Mouse (Mus musculus): Measurements from ENCODE around the gene Ift43. TPM values are rescaled to one million over a fixed set of nuclear protein-coding genes. Genes with fewer than 3 reads are reported as not detected.

Gene Ift43
- polyA plus RNA-seq, 1 experiment from 2014 or later, result 36.4 TPM

DNA sequence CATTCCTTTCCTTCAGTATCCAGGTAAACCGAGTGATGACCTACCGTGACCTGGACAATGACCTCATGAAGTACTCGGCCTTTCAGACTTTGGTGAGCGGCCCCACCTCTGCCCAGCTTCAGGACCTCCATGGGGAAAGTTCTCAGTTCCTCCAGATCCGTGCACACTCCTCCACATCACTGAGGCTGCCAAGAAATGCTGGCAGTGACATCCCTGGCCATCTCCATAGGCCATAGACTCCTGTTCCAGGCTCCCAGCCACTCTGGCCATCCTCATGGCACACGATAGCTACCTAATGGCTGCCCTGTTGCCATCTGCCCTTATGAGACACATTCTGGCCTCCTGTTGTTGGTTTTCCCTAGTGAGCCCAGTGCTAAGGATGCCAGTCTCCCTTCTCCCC is 79.1 kb downstream of the Ift43 start:
- no peak overlapping the region for H3K4me3 ChIP-seq (ENCODE audit: low read depth, low read length)
- no peak overlapping the region for H3K9ac ChIP-seq (ENCODE audit: low read depth, low read length)
- ATAC-seq, result no peak
- H3K4me1 ChIP-seq (ENCODE audit: control insufficient read depth, insufficient read depth, low read length), result peaks cover 8% of the 10 kb centered on the region; the same call in 1 of the 2 replicates
- no peaks in the 10 kb centered on the region for H3K36me3 ChIP-seq (ENCODE audit: control insufficient read depth, insufficient read depth, low read length)
- no peaks in the 10 kb centered on the region for H3K27me3 ChIP-seq (ENCODE audit: control insufficient read depth, insufficient read depth, low read depth, low read length)
- H3K27ac ChIP-seq (ENCODE audit: low read length), result no peak overlapping the region
- WGBS, result 95% methylated on average over 6 of the region's 6 CpGs
- H3K9me3 ChIP-seq (replicated peaks; ENCODE audit: control insufficient read depth, low read length, poor library complexity, severe bottlenecking), result no peaks in the 10 kb centered on the region
- no peak overlapping the region for H3K4me2 ChIP-seq (ENCODE audit: low read length)

- no peak overlapping the region for H3K4me2 ChIP-seq (ENCODE audit: low read length)
- 93% methylated on average over 5 of the region's 5 CpGs for WGBS
- ATAC-seq, result no peak
- H3K27me3 ChIP-seq (ENCODE audit: control insufficient read depth, insufficient read depth, low read depth, low read length), result no peaks in the 10 kb centered on the region
- H3K4me1 ChIP-seq (ENCODE audit: control insufficient read depth, insufficient read depth, low read length), result peaks cover 8% of the 10 kb centered on the region; the same call in 1 of the 2 replicates
- no peak overlapping the region for H3K4me3 ChIP-seq (ENCODE audit: low read depth, low read length)
- no peaks in the 10 kb centered on the region for H3K9me3 ChIP-seq (replicated peaks; ENCODE audit: control insufficient read depth, low read length, poor library complexity, severe bottlenecking)
- no peak overlapping the region for H3K9ac ChIP-seq (ENCODE audit: low read depth, low read length)
- no peak overlapping the region for H3K27ac ChIP-seq (ENCODE audit: low read length)
- H3K36me3 ChIP-seq (ENCODE audit: control insufficient read depth, insufficient read depth, low read length), result no peaks in the 10 kb centered on the region
Measured at GRCm38 (mm10) chr12:86161942-86162341, 79.6 kb downstream of the Ift43 start.

GRCm38 (mm10) chr12:86162890-86163816 is 80.8 kb downstream of the Ift43 start:
- Histone ChIP-seq H3K4me2 (ENCODE audit: low read length) (no peak overlapping the region), H3K36me3 (ENCODE audit: control insufficient read depth, insufficient read depth, low read length) (no peaks in the 10 kb centered on the region), H3K9ac (ENCODE audit: low read depth, low read length) (no peak overlapping the region), H3K27ac (ENCODE audit: low read length) (peak overlapping the region; percentile 9; the same call in 1 of the 2 replicates), H3K9me3 (replicated peaks; ENCODE audit: control insufficient read depth, low read length, poor library complexity, severe bottlenecking) (no peaks in the 10 kb centered on the region), H3K4me3 (ENCODE audit: low read depth, low read length) (no peak overlapping the region), H3K4me1 (ENCODE audit: control insufficient read depth, insufficient read depth, low read length) (peaks cover 8% of the 10 kb centered on the region; the same call in 1 of the 2 replicates), H3K27me3 (ENCODE audit: control insufficient read depth, insufficient read depth, low read depth, low read length) (no peaks in the 10 kb centered on the region)
- ATAC-seq, result peak; percentile 30; the same call in 1 of the 2 replicates
- 8% methylated on average over 12 of the region's 12 CpGs for WGBS

DNA sequence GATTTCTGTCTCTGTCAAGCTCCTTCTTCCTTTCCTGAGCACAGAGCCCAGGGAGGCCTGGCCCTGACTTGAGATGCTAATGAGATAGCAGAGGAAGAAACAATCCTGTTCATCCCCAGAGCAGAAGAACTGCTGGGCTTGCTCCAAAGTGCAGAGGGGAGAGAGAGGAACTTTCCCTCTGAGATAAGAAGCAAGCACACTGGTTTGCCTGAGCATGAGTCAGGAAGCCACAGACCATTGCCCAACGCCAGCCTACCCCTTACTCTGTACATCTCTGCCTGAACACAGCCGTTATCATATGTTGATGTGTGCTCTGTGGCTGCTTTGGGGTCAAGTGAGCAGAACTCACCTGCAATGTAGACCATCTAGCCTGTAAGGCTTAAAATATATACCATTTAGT is 83.9 kb downstream of the Ift43 start:
- no peaks in the 10 kb centered on the region for H3K36me3 ChIP-seq (ENCODE audit: control insufficient read depth, insufficient read depth, low read length)
- ATAC-seq, result no peak
- no peaks in the 10 kb centered on the region for H3K9me3 ChIP-seq (replicated peaks; ENCODE audit: control insufficient read depth, low read length, poor library complexity, severe bottlenecking)
- no peak overlapping the region for H3K27ac ChIP-seq (ENCODE audit: low read length)
- no peaks in the 10 kb centered on the region for H3K27me3 ChIP-seq (ENCODE audit: control insufficient read depth, insufficient read depth, low read depth, low read length)
- H3K9ac ChIP-seq (ENCODE audit: low read depth, low read length), result no peak overlapping the region
- WGBS, result 47% methylated on average over 2 of the region's 2 CpGs
- no peak overlapping the region for H3K4me3 ChIP-seq (ENCODE audit: low read depth, low read length)
- no peak overlapping the region for H3K4me2 ChIP-seq (ENCODE audit: low read length)
- H3K4me1 ChIP-seq (ENCODE audit: control insufficient read depth, insufficient read depth, low read length), result peaks cover 9% of the 10 kb centered on the region; the same call in 1 of the 2 replicates

DNA sequence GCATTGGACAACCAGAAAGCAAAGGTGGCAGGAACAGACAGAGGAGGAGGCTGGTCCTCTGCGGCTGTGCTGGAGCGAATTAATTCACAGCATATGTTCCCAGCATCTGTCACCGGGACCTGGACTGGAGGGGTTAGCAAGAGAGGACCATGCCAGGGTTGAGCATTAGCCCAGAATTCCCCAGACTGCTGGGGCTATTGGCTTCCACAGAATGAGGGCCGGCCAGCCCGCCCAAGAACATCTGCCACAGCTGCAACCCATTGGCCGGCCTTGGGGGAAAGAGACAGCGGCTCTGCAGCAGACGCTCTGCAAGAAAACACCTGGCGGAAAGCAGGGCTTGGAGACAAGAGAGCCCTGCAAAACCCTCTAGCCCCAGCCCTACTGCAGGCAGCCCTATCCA is 84.7 kb downstream of the Ift43 start:
- ATAC-seq, result no peak
- H3K27ac ChIP-seq (ENCODE audit: low read length), result no peak overlapping the region
- H3K4me3 ChIP-seq (ENCODE audit: low read depth, low read length), result no peak overlapping the region
- no peak overlapping the region for H3K4me2 ChIP-seq (ENCODE audit: low read length)
- no peaks in the 10 kb centered on the region for H3K36me3 ChIP-seq (ENCODE audit: control insufficient read depth, insufficient read depth, low read length)
- no peaks in the 10 kb centered on the region for H3K27me3 ChIP-seq (ENCODE audit: control insufficient read depth, insufficient read depth, low read depth, low read length)
- no peaks in the 10 kb centered on the region for H3K9me3 ChIP-seq (replicated peaks; ENCODE audit: control insufficient read depth, low read length, poor library complexity, severe bottlenecking)
- peaks cover 9% of the 10 kb centered on the region; the same call in 1 of the 2 replicates for H3K4me1 ChIP-seq (ENCODE audit: control insufficient read depth, insufficient read depth, low read length)
- no peak overlapping the region for H3K9ac ChIP-seq (ENCODE audit: low read depth, low read length)
- 48% methylated on average over 9 of the region's 9 CpGs for WGBS

- Histone ChIP-seq H3K27me3 (ENCODE audit: control insufficient read depth, insufficient read depth, low read depth, low read length) (no peaks in the 10 kb centered on the region), H3K4me1 (ENCODE audit: control insufficient read depth, insufficient read depth, low read length) (peaks cover 7% of the 10 kb centered on the region; the same call in 1 of the 2 replicates), H3K9ac (ENCODE audit: low read depth, low read length) (no peak overlapping the region), H3K9me3 (replicated peaks; ENCODE audit: control insufficient read depth, low read length, poor library complexity, severe bottlenecking) (no peaks in the 10 kb centered on the region), H3K36me3 (ENCODE audit: control insufficient read depth, insufficient read depth, low read length) (no peaks in the 10 kb centered on the region), H3K4me3 (ENCODE audit: low read depth, low read length) (no peak overlapping the region), H3K4me2 (ENCODE audit: low read length) (no peak overlapping the region), H3K27ac (ENCODE audit: low read length) (no peak overlapping the region)
- no peak for ATAC-seq
- WGBS, result 18% methylated on average over 1 of the region's 1 CpGs
Measured at GRCm38 (mm10) chr12:86168712-86169111, 86.4 kb downstream of the Ift43 start.

DNA sequence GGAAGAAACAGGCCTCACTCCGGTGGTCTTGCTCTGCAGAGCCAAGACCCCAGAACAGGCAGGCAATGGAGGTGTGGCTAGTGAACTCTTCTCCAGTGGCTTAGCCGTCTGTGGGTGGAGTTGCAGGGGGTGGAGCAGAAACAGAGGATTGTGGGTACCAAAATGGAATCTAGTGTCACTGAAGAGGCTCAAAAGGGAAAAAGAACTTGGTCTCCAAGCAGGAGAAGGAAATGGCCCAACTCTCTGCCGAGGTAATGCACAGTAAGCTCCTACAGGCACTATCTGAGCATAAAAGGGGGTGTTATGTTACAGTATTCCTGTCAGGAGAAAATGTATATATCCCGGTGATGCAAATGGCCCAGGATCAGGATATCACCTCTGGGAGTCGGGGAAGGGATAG is 86.9 kb downstream of the Ift43 start:
- Histone ChIP-seq H3K9me3 (replicated peaks; ENCODE audit: control insufficient read depth, low read length, poor library complexity, severe bottlenecking) (no peaks in the 10 kb centered on the region), H3K4me3 (ENCODE audit: low read depth, low read length) (no peak overlapping the region), H3K36me3 (ENCODE audit: control insufficient read depth, insufficient read depth, low read length) (no peaks in the 10 kb centered on the region), H3K27ac (ENCODE audit: low read length) (no peak overlapping the region), H3K27me3 (ENCODE audit: control insufficient read depth, insufficient read depth, low read depth, low read length) (no peaks in the 10 kb centered on the region), H3K4me1 (ENCODE audit: control insufficient read depth, insufficient read depth, low read length) (peaks cover 7% of the 10 kb centered on the region; the same call in 1 of the 2 replicates), H3K4me2 (ENCODE audit: low read length) (no peak overlapping the region), H3K9ac (ENCODE audit: low read depth, low read length) (no peak overlapping the region)
- 74% methylated on average over 5 of the region's 5 CpGs for WGBS
- ATAC-seq, result no peak

GRCm38 (mm10) chr12:86173314-86173713 is 91.0 kb downstream of the Ift43 start:
- Histone ChIP-seq H3K9me3 (replicated peaks; ENCODE audit: control insufficient read depth, low read length, poor library complexity, severe bottlenecking) (no peaks in the 10 kb centered on the region), H3K4me2 (ENCODE audit: low read length) (no peak overlapping the region), H3K36me3 (ENCODE audit: control insufficient read depth, insufficient read depth, low read length) (no peaks in the 10 kb centered on the region), H3K4me3 (ENCODE audit: low read depth, low read length) (no peak overlapping the region), H3K27me3 (ENCODE audit: control insufficient read depth, insufficient read depth, low read depth, low read length) (no peaks in the 10 kb centered on the region), H3K4me1 (ENCODE audit: control insufficient read depth, insufficient read depth, low read length) (peaks cover 13% of the 10 kb centered on the region; the same call in 1 of the 2 replicates), H3K9ac (ENCODE audit: low read depth, low read length) (no peak overlapping the region), H3K27ac (ENCODE audit: low read length) (no peak overlapping the region)
- WGBS, result 52% methylated on average over 6 of the region's 6 CpGs
- ATAC-seq, result no peak

DNA sequence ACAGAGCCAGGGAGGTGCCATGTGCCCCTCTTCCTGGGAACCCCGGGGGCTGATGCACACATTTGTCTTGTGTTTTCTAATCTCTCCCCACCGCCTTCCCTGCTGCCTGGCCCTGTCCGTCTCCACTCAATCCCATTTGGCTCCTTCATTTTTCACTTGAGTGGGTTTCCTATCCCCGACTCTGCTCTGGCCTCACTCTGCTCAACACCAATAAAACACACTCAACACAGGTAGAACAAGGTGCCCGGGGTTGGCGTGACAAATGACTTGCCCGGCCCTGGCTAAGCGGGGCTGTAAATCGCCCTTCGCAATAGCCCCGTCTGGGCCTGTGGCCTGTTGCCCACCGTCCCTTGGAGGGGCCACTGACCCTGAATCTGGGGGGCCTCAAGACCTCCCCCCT is 92.0 kb downstream of the Ift43 start:
- no peaks in the 10 kb centered on the region for H3K9me3 ChIP-seq (replicated peaks; ENCODE audit: control insufficient read depth, low read length, poor library complexity, severe bottlenecking)
- WGBS, result 72% methylated on average over 12 of the region's 12 CpGs
- H3K27ac ChIP-seq (ENCODE audit: low read length), result peak overlapping the region; percentile 38; the same call in 1 of the 2 replicates
- no peak for ATAC-seq
- no peak overlapping the region for H3K4me2 ChIP-seq (ENCODE audit: low read length)
- H3K4me1 ChIP-seq (ENCODE audit: control insufficient read depth, insufficient read depth, low read length), result peaks cover 10% of the 10 kb centered on the region; the same call in 1 of the 2 replicates
- no peak overlapping the region for H3K9ac ChIP-seq (ENCODE audit: low read depth, low read length)
- H3K4me3 ChIP-seq (ENCODE audit: low read depth, low read length), result no peak overlapping the region
- no peaks in the 10 kb centered on the region for H3K27me3 ChIP-seq (ENCODE audit: control insufficient read depth, insufficient read depth, low read depth, low read length)
- no peaks in the 10 kb centered on the region for H3K36me3 ChIP-seq (ENCODE audit: control insufficient read depth, insufficient read depth, low read length)

Data from midbrain, embryonic 16.5 days (tissue).